Mouse (Mus musculus): Measurements from ENCODE around the gene Slc38a4.

Slc38a4 gene

DNA sequence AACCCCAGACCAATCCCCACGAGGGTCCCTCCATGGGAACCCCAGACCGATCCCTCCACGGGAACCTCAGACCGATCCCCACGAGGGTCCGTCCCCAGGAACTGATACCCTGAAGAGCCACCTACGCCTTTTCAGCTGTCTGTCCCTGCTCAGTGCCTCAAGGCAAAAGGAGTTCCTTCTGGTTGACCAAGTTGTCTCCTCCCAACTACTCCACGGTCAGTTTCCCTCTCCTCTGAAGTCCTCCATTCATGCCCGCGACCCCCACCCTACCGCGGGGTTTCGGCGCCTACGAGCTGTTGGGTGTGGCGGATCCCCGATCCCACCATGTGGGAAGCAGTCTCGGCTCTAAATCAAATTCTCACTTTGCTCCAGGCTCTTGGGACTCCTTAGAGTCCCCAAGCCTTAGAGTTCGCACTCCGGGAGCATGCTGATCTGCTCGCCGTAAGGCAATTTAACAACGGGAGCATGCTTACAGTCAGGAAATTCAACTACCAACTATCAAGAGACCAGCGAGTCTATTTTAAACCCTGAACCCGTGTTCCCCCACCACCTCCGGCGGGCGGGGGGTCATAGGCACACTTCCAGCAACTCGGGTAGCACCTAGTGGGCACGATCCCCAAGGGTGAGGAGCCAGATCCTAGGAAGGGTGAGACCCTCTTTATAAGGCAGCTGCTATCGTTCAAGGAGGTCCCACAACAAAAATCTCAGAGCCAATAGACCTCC is 828 bp downstream of the Slc38a4 start:
- DNase-seq (ENCODE audit: low read depth, low spot score), result no peak

DNA sequence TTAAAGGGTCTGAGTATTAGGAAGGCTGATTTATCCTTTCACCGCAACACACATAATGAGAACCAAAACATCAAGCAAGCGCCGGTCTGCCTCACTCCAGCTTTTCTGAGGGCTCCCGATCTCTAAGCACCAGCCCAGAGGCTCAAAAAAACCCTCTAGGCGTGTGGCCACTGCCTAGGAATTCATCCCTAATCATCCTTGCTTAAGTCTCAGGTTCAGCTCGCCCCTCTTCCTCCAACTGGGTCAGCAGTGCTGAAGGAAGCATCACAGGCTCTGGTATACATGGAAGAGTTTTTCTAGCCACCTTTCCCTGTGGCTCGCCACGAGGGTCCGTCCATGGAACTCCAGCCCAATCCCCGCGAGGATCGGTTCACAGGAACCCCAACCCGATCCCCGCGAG is 1.6 kb downstream of the Slc38a4 start:
- DNase-seq (ENCODE audit: low read depth, low spot score), result no peak

DNA sequence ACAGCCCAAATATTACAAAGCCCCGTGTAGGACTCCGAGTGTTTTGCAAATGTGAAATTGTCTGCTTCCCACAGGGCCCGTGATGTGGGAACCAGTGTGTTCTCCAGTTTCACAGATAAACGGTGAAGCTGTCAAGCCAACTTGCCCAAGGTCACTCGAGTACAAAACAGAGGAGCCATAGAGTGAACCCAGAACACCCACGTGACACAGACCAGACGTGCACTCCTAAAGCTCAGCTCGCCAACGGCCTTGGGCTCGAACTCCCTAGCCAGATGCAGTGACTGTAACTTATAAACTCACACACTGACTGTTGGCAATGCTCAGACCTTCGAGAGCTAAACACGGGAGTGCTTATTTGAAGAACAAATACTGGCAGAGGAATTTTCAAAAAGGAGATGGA is 5.3 kb downstream of the Slc38a4 start:
- DNase-seq (ENCODE audit: low read depth, low spot score), result no peak

DNA sequence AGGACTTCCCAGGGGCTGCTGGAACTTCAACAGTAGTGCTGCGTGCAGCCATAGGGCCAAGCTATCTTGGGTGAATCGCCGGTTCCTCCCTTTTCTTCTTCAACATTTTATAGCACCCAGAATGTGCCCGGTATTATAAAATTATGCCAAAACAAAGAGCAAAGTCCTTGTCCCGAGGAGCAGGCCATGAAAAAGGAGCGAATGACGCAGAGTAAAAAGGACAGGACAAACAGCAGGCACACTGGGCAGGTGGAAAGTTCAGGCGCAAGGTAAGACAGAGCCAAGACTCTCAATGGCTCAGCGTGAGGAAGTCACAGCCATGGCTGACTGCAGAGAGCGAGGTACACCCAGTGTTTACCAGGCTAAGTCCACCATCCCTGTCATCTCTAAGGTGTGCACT is 5.7 kb downstream of the Slc38a4 start:
- DNase-seq (ENCODE audit: low read depth, low spot score), result no peak

DNA sequence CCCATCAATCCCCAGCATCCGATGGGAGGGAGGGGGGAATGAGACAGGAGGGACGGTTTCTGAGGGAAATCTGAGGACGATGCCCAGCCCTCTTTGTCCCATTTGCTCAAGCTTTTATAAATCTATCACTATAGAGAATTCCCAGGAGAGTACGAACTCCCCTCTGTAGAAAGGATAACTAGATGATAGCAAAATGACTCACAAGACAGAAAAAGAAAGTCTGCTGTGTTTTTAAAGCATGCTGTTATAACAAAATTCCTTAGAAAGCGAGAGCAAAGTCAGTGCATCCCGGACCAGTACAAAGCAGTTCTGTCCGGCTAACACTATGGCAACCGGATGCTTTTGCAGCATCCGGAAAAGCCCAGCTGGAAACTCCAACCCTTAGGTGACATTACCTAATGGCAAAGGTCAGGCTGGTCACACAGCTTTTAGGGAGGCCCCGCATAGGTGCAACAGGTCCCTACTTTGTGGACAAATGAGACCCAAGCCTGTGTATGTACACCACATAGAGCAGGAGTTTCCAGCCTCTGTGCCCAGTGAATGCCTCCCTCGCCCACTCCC is 6.4 kb downstream of the Slc38a4 start:
- no peak for DNase-seq (ENCODE audit: low read depth, low spot score)

DNA sequence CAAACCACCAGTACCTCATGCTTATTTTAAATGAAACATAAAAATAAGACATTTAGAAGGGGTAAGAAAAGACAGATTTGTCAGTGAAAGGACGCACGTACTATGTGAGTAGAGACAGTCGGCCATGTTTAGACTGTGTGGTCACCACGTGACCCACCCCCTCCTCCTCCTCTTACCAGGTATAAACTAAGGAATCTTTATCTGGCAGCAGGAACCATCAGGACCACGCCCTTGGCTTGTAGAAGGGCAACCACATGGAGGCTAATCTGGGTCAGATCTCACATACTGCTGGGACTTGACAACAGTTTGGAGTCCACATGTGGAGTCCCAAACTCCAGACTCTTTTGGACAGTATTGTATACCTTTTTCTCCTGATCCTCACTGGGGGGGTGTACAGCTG is 7.5 kb downstream of the Slc38a4 start:
- DNase-seq (ENCODE audit: low read depth, low spot score), result no peak

DNA sequence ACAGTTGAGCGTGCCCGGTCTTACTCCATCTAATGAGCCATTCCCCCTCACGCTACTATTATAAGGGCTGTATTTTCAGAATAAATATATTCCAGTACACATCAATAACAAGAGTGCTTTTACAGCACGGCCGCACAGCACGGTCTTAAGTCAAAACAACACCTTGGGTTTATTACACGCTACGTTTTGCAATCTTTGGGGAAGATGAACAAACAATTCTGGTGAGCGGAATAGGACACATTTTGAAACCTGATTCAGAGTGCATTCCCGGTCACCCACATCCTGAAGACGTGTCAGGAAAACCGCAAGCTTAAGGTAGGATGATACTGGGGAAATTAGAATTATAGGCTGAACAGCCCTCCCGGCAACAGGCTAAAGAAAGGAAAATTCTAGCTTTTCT is 11.8 kb downstream of the Slc38a4 start:
- DNase-seq (ENCODE audit: low read depth, low spot score), result no peak

DNA sequence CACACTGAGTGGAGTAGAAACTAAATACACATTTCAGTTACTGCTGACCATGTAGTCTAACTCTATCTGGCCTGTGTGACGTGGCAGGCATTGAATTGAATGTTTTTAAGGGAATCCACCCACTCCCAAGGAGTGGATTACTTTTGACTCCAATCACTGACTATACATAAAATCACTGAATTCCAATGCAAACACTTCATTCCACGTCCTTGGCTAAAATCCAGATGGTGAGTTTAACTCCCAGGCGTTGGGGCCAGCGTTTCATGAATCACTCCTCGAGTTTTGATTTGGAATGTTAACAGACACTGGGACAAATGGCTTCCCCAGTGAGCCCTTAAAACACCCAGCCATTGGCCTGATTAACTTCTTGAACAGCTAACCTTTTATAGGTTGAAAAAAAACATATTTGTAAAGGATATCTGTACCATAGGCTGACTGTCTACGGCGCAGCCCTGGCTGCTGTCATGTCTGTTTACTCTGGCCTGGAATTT is 13.7 kb downstream of the Slc38a4 start:
- no peak for DNase-seq (ENCODE audit: low read depth, low spot score)

DNA sequence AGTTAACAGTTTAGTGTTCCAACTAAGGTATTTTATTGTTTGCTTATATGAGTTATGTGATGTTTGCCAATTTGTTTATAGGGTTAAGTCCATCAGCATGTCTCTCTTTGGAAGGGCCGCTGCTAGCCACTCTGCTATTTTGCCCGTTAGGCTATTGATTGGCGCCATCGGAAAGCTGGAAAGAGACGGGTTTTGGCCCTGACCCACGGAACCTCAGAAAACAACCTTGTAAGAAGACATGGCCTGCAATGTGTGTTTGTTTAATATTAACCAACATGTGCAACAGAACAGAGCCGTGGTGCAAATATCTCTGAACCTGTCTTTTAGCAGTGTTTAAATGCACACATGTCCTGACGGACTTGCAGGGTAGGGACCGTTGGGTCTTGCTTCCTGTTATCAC is 14.6 kb downstream of the Slc38a4 start:
- no peak for DNase-seq (ENCODE audit: low read depth, low spot score)

DNA sequence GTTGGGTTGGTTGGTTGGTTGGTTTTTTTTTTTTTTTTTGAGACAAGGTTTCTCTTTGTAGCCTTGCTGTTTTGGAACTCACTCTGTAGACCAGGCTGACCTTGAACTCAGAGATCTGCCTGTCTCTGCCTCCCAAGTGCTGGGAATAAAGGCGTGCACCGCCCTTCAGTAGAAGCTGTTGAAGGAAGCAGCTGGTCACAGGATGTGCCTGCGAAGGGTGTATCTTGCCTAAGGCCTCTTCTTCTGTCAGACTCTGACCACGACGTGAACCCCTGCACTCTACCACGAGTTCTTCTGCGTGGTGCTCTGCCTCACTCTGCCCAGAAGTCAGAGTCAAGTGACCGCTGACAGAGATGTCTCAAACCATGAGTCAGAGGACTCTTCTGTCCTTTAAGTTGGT is 18.0 kb downstream of the Slc38a4 start:
- no peak for DNase-seq (ENCODE audit: low read depth, low spot score)

DNA sequence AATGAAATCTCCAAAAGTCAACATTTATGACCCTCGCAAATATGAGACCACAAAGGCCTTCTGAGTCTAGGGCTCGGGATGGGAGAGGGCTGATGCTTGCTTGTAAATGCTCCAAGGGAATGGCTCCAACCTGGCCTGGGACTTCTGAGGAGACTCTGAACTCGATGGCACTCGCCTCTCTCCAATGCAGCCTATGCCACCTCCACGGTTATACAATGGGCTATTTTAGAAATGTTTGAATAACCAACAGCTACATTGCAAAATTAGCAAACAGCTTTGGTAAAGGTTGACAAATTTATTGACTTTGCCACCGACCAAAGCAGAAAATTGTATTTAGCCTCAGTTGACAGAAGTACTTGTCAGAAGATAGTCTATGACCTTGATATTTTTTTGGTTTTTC is 19.9 kb downstream of the Slc38a4 start:
- DNase-seq (ENCODE audit: low read depth, low spot score), result no peak

DNA sequence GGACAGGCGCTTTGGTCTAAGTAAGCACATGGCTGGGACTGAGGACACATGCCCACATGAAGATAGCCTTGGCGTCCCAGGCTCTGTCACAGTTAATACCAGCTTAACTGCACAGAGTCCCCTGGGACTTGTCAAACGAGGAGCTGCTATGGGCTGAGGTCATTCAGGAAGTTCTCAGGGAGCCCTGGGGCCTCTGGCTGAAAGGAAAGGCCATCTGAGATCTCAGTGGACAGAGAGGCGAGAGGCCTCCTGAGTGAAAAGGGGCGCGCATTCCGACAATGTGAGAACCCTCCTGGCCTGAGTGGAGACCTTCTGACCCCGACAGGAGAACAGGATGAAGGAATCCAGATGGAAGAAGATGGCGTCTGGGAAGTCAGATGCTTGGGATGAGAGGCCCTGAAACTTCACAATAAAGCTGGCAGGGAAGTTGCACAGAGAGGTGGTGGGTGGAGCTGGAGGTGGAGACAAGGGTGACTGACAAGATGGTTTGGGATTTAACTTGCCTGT is 22.2 kb downstream of the Slc38a4 start:
- no peak for DNase-seq (ENCODE audit: low read depth, low spot score)

DNA sequence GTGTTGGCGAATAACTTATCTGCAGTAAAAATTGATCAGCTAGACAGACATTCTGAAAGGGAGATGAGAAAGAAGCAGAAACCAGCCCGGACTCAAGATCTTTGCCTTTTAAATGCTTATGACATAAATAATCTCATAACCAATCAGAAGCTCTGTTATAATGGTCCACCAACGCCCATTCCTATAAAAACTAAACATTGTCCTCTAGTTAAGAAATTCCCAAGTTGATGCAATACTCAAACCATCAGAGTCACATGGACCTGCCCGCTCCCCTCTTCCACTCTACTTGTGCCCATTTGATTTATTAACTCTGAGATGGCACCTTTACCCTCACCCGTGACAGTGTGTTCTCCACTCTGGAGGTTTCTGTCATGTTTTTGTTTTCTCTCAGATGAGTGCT is 23.9 kb downstream of the Slc38a4 start:
- DNase-seq (ENCODE audit: low read depth, low spot score), result no peak

DNA sequence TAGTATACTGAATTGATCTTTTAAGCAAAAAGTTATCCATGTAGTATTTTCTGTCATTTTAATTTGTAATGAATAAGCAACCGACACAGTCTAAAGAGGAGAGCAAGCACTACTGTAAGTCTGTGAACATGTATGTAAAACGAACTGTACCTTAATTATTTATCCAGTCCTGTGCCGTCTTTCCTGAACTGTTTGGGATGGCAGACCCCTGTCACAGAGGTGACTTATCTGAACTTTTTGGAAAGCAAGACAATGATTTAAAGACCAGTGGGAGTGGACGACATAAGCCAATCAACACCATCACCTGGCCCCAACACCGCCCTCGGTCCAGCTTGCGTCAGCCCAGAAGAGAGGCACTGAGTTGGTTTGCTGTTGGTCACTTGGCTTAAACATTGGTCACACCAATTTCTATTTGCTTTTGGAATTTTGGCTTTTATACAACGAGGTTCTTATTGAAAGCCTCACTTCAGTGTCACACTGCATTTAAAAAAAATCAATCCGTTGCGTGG is 24.7 kb downstream of the Slc38a4 start:
- DNase-seq (ENCODE audit: low read depth, low spot score), result no peak

DNA sequence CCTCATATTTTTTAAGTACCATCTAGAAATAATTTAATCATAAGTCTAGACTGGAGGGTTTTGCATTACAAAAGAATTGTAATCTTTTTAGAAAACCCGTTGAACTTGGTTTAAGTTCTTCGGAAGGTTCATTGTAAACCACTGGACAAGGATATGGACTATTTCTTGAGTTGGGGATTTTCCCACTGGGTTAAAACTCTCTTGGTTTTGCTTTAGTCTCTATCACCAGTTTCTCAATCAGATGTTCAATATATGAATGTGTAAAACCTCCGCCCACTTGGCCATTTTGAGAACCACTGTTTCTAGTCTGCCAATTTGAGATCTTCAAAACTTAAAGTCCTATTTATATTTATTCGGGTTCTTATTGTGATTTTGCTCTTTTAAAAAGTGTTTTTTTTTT is 25.6 kb downstream of the Slc38a4 start:
- DNase-seq (ENCODE audit: low read depth, low spot score), result no peak

DNA sequence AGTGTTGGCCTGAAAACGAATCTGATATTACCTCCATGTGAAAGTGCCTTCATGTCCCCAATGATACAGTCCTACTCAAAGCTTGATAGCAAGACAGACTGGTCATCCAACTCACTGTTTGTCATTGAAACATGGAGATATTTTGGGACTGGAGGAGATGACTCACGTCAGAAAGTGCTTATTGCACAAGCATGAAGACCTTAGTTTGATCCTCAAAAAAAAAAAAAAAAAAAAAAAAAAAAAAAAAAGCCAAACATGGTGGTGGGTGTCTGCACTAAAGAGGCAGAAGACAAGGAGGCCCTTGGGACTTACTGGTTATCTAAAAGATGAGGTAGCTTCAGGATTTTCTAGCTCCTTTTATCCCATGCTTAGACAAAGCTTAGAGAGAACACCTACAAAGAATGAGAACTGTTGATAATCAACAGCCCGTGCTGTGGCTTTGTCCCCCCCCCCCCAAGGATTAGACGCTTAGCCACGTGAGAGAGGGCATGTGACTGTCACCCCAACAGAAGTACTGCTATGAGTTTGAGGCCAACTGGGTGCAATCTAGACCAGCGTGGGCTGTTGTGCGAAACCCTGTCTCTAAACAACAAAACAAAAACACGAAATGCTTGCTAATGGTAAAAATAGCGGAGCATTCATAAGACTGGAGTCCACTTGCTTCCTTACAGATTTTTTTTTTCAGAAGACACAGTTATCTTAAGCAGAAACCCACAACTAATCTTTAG is 26.5 kb downstream of the Slc38a4 start:
- DNase-seq (ENCODE audit: low read depth, low spot score), result no peak

DNA sequence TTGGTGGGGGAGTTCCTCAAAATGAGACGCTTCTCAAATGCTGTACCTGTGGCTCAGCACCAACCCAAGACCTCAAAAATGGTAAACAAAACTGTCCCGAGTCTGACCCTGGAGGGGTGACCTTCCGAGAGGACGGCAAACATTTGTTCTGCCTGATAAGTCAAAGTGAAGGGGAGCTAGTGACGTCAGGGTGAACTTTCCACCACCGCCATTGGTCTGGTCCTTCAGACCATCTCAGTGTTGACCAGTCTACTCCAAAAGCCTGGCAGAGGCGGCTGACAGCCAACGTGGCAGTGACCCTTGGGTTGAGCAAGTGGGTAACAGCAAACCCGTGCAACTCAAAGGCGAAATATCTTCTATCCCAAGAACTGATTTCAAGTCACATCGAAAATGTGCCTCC is 27.1 kb downstream of the Slc38a4 start:
- no peak for DNase-seq (ENCODE audit: low read depth, low spot score)

DNA sequence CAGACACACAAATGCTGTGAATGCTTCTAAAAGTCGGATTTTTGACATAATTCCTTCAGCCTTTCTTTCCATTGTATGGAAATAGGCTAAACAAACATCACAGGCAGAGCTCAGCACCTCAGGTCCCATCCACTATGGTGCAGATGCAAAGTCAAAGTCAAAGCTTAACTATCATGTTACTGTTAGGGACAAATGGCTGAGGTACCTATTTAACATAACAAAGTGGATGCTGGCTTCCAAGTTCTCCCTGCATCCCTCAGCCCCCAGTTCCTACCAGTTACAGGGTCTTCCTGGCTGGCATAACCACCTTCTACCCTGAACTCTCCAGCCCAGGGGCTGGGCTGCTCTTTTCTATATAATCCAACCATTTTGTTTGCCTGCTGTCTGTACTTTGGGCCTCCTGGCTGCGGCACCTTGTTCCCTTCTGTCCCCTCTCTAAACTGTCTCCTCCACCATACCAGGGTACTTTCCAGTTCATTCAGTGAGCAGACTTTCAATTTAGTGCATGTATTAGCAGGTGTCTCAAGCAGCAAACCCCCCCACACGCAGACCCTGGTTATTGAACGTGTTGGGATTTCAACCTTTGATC is 27.6 kb downstream of the Slc38a4 start:
- no peak for DNase-seq (ENCODE audit: low read depth, low spot score)

DNA sequence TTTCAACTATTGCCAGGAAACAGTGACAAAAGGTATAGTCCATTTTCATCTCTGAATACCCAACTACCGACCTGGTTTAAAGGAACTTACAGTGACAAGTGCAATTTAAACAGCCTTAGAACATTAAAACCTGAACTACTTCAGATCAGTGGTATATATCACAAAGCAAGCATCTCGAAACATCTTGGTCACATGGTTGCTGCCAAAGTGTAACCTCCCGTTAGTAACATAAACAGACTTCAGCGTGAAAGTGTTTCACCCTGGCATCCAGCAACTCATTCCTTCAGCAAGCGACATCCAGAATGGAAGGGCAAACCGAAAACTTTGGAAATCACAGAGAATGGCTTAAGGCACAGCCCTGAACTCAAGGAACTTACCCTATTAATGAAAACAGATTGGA is 29.1 kb downstream of the Slc38a4 start:
- no peak for DNase-seq (ENCODE audit: low read depth, low spot score)

DNA sequence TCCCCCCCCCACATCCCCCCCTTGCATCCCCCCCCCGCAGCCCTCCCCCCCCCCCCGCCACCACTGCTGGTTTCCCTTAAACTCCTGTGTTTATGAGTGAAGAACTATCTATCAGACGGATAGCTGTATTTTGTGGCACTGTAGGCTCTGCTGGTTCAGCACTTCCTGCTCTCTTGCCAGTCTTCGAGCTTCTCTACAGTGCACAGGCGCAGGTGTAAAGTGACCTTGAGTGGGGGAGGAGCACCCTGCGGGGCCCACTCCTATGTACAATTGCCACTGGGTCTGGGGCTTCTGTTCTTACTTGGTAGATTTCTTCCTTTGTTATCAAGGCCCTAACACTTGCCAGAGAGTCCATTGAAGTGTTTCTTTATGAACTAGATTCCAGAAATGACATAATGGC is 33.0 kb downstream of the Slc38a4 start:
- no peak for DNase-seq (ENCODE audit: low read depth, low spot score)

DNA sequence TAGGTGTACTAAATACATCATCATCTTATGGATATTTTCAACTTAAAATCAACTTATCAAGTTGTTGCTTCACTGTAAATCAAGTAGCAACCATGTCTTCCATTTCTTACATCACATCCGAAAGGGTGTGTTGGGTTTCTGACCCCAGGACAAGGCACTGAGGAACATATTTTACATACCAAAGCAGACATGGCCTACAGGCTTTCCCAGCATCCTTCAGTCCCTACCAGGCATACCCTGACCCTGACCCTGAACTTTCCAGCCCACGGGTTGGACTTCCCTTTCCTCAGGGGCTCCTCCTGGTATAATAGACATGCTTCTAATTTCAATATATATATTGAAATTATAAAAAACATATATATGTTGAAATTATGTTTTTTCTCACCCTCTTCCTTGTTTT is 33.5 kb downstream of the Slc38a4 start:
- DNase-seq (ENCODE audit: low read depth, low spot score), result no peak

DNA sequence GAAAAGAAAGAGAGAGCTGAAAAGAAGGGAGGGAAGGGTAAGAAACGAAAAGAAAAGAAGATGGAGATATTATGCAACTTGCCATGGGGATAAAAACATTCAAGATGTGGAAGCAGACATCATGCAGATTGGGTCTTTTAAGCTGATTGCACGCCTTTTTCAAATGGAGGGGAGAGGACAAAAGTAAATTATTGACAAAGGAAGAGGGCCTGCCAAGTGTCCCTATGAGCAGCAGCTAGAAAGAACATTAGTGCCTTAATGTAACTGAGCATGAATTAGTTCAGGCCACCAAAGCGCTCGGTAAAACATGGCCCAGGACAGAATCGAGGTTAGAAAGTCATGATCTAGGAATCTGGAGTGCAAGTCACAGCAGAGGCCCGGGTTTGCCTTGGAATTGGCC is 35.5 kb downstream of the Slc38a4 start:
- DNase-seq (ENCODE audit: low read depth, low spot score), result no peak
